Mouse (Mus musculus): Measurements from ENCODE around the gene Tiam2. TPM values are rescaled to one million over a fixed set of nuclear protein-coding genes. Genes with fewer than 3 reads are reported as not detected.
A peak's percentile ranks its signal among the peaks of the same experiment; 100 is the strongest.

The Tiam2 gene
- polyA plus RNA-seq, 1 experiment = 1.2 TPM

DNA sequence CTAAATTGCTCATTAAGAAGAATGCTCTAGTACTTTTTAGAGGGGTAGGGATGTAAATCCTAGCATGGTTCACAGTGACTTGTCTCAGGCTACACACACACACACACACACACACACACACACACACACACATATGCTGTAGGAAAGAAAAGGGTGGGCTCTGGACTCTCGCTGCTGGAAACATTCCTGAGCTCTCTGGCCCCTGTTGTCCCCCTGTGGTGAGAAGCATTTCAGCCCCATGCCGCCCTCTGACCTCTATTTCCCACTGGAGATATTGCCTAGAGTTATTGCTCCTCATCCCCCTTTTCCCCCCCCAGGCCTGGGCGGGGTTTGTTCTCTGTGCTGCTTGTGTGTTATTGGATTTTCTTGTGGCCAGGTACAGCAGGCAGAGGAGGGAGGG, 28.5 kb downstream of the Tiam2 start:
- Histone ChIP-seq H3K27ac (ENCODE audit: insufficient read depth, low read depth, low read length) (no peak overlapping the region), H3K36me3 (ENCODE audit: control insufficient read depth, insufficient read depth, low read length) (no peaks in the 10 kb centered on the region), H3K4me1 (ENCODE audit: control insufficient read depth, insufficient read depth, low read length) (no peaks in the 10 kb centered on the region), H3K4me3 (ENCODE audit: insufficient read depth, low read depth, low read length) (no peak overlapping the region), H3K27me3 (replicated peaks; ENCODE audit: control insufficient read depth, insufficient read depth, low read length) (no peaks in the 10 kb centered on the region)
- 78% methylated on average over 3 of the region's 3 CpGs for WGBS
- no peak for TF ChIP-seq CTCF (conservative IDR thresholded peaks at IDR 0.05; ENCODE audit: insufficient read depth, insufficient read length, low read depth, low read length)
- no peak for TF ChIP-seq POLR2A (IDR thresholded peaks at IDR 0.05; ENCODE audit: low read depth, low read length)
- DNase-seq = no peak

DNA sequence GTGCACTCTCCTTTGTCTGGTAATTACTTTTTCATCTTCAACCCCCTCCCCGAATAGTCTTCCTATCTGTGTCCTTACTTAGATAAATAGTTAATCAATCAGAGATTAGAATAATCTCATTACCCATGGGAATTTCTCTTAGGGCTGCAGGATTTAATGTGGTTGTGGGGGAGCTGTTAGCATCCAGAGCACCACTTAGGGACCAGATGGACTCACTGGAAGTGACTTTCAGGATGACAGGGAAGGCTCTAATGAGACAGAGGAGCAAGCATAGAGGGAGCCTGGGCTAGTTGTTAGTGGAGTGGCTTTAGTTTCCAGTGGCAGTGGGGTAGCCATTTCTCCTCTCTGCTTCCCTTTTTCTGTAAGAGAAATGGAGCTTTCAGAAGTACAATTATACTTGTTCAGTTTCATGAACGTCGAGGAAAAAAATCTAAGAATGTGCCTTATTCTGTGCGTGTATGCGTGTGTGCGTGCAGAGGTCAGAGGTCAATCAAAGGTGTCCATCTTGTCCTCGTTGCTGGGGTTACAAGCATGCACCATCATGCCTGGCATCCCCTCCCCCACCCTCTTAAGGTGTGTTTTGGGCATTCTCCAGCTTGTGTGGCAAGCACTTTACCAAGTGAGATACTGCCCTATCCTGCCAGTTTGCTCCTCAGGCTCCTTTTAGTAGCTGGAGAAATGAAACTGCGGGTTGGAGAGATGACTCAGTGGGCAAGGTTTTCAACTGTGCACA, 30.4 kb downstream of the Tiam2 start:
- TF ChIP-seq CTCF (conservative IDR thresholded peaks at IDR 0.05; ENCODE audit: insufficient read depth, insufficient read length, low read depth, low read length) = no peak
- Histone ChIP-seq H3K36me3 (ENCODE audit: control insufficient read depth, insufficient read depth, low read length) (no peaks in the 10 kb centered on the region), H3K27me3 (replicated peaks; ENCODE audit: control insufficient read depth, insufficient read depth, low read length) (no peaks in the 10 kb centered on the region), H3K27ac (ENCODE audit: insufficient read depth, low read depth, low read length) (no peak overlapping the region), H3K4me3 (ENCODE audit: insufficient read depth, low read depth, low read length) (no peak overlapping the region), H3K4me1 (ENCODE audit: control insufficient read depth, insufficient read depth, low read length) (no peaks in the 10 kb centered on the region)
- DNase-seq = no peak
- 85% methylated on average over 8 of the region's 8 CpGs for WGBS

DNA sequence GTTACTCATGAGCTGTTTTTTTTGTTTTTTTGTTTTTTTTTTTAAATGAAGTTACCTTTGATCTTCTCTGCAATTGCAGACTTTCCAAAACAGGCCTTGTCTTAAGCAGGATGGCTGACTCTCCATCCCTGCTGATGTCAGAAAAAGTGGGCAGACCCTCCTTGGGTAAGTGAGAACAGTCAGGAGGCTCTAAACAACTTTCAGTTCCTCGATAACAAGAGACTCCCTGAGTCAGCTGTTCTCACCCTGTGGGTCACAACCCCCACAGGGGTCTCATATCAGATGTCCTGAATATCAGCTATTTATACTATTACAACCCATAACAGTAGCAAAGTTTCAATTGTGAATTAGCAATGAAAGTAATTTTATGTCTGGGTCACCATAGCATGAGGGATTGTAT, 33.9 kb downstream of the Tiam2 start:
- Histone ChIP-seq H3K4me1 (ENCODE audit: control insufficient read depth, insufficient read depth, low read length) (no peaks in the 10 kb centered on the region), H3K36me3 (ENCODE audit: control insufficient read depth, insufficient read depth, low read length) (no peaks in the 10 kb centered on the region), H3K4me3 (ENCODE audit: insufficient read depth, low read depth, low read length) (no peak overlapping the region), H3K27ac (ENCODE audit: insufficient read depth, low read depth, low read length) (no peak overlapping the region), H3K27me3 (replicated peaks; ENCODE audit: control insufficient read depth, insufficient read depth, low read length) (no peaks in the 10 kb centered on the region)
- DNase-seq = no peak
- TF ChIP-seq POLR2A (IDR thresholded peaks at IDR 0.05; ENCODE audit: low read depth, low read length) = no peak
- TF ChIP-seq CTCF (conservative IDR thresholded peaks at IDR 0.05; ENCODE audit: insufficient read depth, insufficient read length, low read depth, low read length) = no peak
- 50% methylated on average over 1 of the region's 1 CpGs for WGBS

DNA sequence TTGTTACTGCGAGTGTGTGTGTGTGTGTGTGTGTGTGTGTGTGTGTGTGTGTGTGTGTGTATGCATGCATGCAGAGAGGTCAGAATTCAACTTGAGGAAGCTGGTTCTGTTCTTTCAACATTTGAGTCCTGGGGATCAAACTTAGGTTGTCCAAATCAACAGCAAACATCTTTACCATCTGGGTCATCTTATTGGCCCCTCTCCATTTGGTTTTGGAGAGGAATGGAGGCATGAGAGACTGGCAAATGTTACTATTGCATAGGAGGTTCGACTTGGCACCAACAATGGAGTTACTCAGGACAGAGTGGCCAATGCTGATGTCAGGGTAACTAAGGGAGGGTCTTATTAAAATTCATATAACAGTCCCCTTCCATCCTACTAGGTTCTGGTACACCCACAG, 35.4 kb downstream of the Tiam2 start:
- H3K27me3 ChIP-seq (replicated peaks; ENCODE audit: control insufficient read depth, insufficient read depth, low read length) = no peaks in the 10 kb centered on the region
- H3K4me1 ChIP-seq (ENCODE audit: control insufficient read depth, insufficient read depth, low read length) = no peaks in the 10 kb centered on the region
- H3K4me3 ChIP-seq (ENCODE audit: insufficient read depth, low read depth, low read length) = no peak overlapping the region
- DNase-seq = no peak
- no peak overlapping the region for H3K27ac ChIP-seq (ENCODE audit: insufficient read depth, low read depth, low read length)
- no peak for TF ChIP-seq CTCF (conservative IDR thresholded peaks at IDR 0.05; ENCODE audit: insufficient read depth, insufficient read length, low read depth, low read length)
- TF ChIP-seq POLR2A (IDR thresholded peaks at IDR 0.05; ENCODE audit: low read depth, low read length) = no peak
- 86% methylated on average over 2 of the region's 2 CpGs for WGBS
- H3K36me3 ChIP-seq (ENCODE audit: control insufficient read depth, insufficient read depth, low read length) = no peaks in the 10 kb centered on the region

DNA sequence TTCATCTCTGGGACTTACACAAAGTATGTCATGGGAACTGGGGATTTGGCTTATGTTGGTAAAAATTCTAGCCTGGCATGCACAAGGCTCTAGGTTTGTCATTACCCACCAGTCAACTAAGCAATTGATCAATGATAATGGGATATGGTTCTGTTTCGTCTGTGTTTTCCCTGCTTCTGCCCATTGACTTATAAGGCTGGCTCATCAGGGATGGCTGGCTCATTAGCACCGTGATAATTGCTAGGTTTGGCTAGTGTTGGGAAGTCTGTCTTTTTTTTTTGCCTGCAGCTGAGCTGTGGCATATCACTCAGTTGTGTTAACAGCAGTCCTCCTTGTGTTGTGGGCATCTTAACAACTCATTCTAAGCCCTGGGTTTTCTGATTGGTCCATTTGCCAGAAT, 36.8 kb downstream of the Tiam2 start:
- Histone ChIP-seq H3K4me1 (ENCODE audit: control insufficient read depth, insufficient read depth, low read length) (no peaks in the 10 kb centered on the region), H3K4me3 (ENCODE audit: insufficient read depth, low read depth, low read length) (no peak overlapping the region), H3K27me3 (replicated peaks; ENCODE audit: control insufficient read depth, insufficient read depth, low read length) (no peaks in the 10 kb centered on the region), H3K36me3 (ENCODE audit: control insufficient read depth, insufficient read depth, low read length) (no peaks in the 10 kb centered on the region), H3K27ac (ENCODE audit: insufficient read depth, low read depth, low read length) (no peak overlapping the region)
- 88% methylated on average over 2 of the region's 2 CpGs for WGBS
- DNase-seq = no peak
- TF ChIP-seq CTCF (conservative IDR thresholded peaks at IDR 0.05; ENCODE audit: insufficient read depth, insufficient read length, low read depth, low read length) = no peak
- no peak for TF ChIP-seq POLR2A (IDR thresholded peaks at IDR 0.05; ENCODE audit: low read depth, low read length)

DNA sequence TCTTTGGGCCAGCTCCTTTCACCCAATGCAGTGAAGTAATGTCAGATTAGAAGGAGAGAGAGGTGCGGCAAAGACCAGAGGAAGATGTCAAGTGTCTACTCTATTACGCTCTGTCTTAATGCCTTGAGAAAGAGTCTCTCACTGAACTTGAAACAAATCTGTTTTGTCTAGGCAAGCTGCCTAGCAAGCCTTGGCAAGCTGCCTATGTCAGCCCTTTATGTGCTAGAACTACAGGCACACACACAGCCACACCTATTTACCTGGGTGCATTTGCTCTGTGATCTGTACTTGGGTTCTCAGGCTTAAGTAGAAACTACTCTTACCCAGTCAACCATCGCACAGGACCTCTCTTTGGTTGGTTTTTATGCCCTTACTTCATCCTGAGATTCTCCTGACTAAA, 40.4 kb downstream of the Tiam2 start:
- H3K4me3 ChIP-seq (ENCODE audit: insufficient read depth, low read depth, low read length) = no peak overlapping the region
- no peak overlapping the region for H3K27ac ChIP-seq (ENCODE audit: insufficient read depth, low read depth, low read length)
- TF ChIP-seq CTCF (conservative IDR thresholded peaks at IDR 0.05; ENCODE audit: insufficient read depth, insufficient read length, low read depth, low read length) = no peak
- no peak for TF ChIP-seq POLR2A (IDR thresholded peaks at IDR 0.05; ENCODE audit: low read depth, low read length)
- 86% methylated on average over 3 of the region's 3 CpGs for whole genome bisulfite sequencing
- DNase-seq = peak; percentile 16
- no peaks in the 10 kb centered on the region for H3K27me3 ChIP-seq (replicated peaks; ENCODE audit: control insufficient read depth, insufficient read depth, low read length)
- no peaks in the 10 kb centered on the region for H3K36me3 ChIP-seq (ENCODE audit: control insufficient read depth, insufficient read depth, low read length)
- 0 out of 2 replicates have a peak, but pooled peaks cover 4% of the 10 kb centered on the region for H3K4me1 ChIP-seq (ENCODE audit: control insufficient read depth, insufficient read depth, low read length)

DNA sequence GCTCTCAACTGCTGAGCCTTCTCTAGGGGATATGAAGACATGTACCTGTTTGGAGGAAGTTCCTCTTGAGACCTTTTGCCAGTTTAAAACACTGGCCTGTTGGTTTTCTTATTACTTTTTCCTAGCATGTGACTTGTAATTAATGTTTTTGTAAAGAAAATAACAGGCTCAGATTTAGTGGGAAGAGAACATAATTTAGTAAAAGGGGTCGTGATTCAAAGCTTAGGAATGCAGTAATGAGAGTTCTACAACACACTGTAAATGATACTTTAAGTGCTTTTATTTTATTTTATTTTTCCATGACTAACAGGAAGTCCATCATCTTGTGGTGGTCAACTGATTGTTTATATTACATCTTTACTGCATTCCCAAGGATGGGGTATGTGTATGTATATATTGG, 42.0 kb downstream of the Tiam2 start:
- H3K27ac ChIP-seq (ENCODE audit: insufficient read depth, low read depth, low read length) = no peak overlapping the region
- H3K36me3 ChIP-seq (ENCODE audit: control insufficient read depth, insufficient read depth, low read length) = no peaks in the 10 kb centered on the region
- WGBS = 54% methylated on average over 1 of the region's 1 CpGs
- H3K4me1 ChIP-seq (ENCODE audit: control insufficient read depth, insufficient read depth, low read length) = 0 out of 2 replicates have a peak, but pooled peaks cover 4% of the 10 kb centered on the region
- no peak for DNase-seq
- no peaks in the 10 kb centered on the region for H3K27me3 ChIP-seq (replicated peaks; ENCODE audit: control insufficient read depth, insufficient read depth, low read length)
- H3K4me3 ChIP-seq (ENCODE audit: insufficient read depth, low read depth, low read length) = no peak overlapping the region
- TF ChIP-seq POLR2A (IDR thresholded peaks at IDR 0.05; ENCODE audit: low read depth, low read length) (no peak), CTCF (conservative IDR thresholded peaks at IDR 0.05; ENCODE audit: insufficient read depth, insufficient read length, low read depth, low read length) (no peak)

Measured in kidney, adult 2 months (tissue).